Mouse (Mus musculus): ENCODE results near the gene Cbfa2t2. TPM values are rescaled to one million over a fixed set of nuclear protein-coding genes. Genes with fewer than 3 reads are reported as not detected.

Cbfa2t2 gene
- total RNA-seq, 2 experiments from 2014 or later = 21.4 to 21.7 TPM

DNA sequence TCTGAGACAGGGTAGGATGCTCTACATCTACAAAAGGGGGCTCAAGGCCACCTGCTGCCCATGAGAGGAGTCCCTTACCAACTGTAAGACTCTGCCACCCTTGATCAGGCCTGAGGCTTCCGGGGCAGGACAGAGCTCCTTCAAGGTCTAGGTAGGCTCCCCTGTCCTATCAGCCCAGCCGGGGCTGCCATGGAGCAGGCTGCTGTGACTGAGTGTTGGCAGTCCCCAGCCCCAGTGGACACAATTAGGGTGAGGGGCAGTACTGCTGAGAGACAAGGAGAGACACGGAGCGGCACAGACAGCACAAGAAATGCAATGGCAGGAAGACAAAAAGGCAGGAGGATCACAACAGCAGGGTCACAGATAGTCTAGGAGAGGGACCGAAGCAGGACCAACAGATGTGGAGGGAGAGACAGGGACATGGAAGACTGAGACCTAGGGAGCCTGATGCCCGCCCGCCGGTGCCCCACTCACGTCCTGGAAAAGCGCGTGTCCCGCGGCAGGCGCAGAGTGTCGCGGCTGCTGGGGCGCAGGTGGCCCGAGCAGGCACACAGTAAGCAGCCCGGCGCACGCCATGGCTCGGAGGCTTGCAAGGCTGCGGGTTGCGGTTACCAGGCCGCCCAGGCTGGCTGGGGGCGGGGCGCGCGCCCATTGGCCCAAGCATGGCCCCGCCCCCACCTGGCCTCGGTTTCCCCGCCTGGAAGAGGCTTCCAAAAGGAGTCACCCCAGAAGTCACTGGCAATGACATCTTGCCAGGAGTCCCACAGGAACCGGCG, 122.2 kb downstream of the Cbfa2t2 start, which contains the start of gene Necab3:
TSS of gene Necab3 (minus strand) at position 627 of the 776 bp plus-strand sequence.
- intact Hi-C loops (cut with DNase I) = loop anchor here (5.0 kb wide), 1 partner anchor 49 kb away; no protein-coding TSS in a partner anchor
- DNase-seq = peak; percentile 40 to 45

DNA sequence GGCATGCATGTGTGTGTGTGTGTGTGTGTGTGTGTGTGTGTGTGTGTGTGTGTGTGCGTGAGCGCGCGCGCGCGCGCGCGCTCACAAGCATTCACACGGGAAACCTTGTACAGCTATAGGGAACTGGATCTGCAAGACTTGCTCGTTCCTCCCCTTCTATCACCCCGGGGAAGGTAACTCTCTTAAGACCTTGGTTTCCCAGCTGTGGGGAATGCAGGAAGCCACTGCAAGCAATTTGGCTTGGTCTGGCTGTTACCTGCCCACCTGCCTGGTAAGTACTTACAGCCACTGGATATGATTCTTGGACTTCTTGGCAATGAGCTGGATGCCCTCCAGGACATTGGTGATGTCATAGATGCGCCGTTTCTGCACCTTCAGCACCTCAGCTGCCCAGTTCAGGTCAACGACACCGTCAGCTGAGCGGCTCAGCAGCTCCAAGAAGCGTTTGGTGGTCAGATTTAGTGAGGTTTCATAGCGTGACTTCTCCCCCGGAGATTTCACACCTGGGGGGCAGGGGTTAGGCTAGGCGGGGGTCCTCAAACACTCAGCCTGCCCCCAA, 127.4 kb downstream of the Cbfa2t2 start:
- intact Hi-C loops (cut with DNase I) = no loop called here
- no peak for DNase-seq

DNA sequence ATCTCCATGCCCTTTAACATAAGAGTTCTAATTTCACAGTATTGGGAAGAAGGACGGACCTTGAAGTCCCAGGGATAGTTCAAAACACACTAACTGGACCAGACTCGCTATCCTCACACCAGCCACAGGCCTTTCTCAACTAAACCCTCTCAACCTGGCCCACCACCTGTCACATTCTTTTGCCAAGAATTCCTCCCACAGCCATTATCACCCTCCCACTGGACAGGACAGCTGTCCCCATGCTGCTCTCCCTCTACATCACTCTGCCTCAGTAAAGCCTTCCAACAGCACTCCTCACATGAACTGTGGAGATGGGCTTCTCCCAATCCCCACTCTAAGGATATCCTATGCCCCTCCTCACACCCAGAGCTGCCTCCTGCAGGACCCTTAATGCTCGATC, 129.3 kb downstream of the Cbfa2t2 start:
- intact Hi-C loops (cut with DNase I) = no loop called here
- no peak for DNase-seq

DNA sequence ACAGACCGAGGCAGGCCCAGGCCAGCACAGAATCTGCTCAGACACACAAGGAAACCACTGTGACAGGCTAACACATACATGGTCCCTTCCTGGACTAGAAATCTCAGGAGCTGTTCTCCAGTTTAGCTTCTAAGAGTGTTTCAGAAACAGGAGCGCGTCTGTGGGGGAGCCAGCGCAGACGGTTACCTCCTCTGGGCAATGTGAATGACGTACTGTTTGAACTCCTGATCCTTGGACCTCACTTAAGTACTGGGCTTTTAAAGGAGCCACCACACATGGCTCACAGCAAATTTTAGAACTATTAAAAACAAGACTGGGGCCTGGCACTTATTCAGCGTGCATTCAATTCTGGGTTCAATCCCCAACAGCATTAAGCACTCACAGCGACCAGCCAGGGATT, 130.4 kb downstream of the Cbfa2t2 start:
- DNase-seq = no peak
- intact Hi-C loops (cut with DNase I) = no loop called here

DNA sequence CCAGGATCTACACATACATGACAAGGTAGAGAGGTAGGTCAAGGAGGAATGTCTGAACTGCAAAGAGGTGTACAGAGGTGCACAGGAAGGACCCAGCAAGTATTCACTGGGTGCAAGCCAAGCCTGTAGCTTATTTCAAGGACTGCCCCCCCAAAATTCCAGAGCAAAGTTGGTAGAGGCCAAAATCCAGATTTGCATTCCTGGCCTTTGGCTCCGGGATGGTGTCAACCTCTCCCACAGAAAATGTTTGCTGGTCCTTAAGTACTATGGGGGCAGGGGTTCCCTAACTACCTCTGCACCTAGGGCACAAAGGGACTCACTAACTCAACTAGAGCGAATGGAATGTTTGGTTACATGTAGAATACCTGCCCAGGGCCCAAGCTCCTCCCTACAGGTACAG, 131.5 kb downstream of the Cbfa2t2 start:
- intact Hi-C loops (cut with DNase I) = loop anchor here (2.0 kb wide), 1 partner anchor 45 kb away; the partner anchor contains the start of genes 4930519P11Rik and Zfp341
- DNase-seq = no peak

DNA sequence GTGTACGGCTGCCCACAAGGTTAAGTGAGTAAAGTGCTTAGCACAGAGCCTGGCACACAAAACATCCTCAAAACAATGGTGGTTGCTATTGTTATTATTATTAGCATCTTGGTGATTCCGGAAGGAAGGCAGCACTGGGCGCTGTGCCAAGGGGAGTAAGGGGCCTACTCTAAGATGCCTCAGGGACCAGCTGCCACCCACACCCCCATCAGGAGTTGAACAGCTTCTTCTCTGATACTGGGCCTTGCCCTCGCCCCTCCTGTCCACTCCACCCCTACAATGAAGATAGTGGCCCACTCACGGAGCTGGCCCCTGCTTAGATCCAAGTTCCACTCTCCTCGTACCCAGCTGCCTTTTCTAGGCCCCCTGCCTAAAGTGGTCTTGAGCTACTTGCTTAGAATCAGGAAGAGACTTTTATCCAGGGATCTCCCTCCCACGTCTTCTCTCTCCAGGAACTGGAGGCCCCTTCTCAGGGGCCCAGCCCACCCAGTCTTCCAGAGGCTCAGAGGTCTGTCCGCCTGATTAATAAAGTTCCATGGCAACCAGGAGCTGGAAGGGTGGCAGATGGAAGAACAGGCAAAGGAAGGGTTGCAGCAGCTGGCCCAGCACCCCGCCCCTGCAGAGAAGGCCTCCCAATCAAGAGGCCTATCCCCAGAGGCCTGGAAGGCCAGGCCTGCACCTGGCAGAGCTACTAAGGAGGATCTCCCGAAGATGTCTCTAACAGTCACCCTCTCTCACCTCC, 132.2 kb downstream of the Cbfa2t2 start:
- intact Hi-C loops (cut with DNase I) = loop anchor here (2.0 kb wide), 1 partner anchor 44 kb away; the partner anchor contains the start of genes 4930519P11Rik and Zfp341
- peak; percentile 39 to 50 for DNase-seq

DNA sequence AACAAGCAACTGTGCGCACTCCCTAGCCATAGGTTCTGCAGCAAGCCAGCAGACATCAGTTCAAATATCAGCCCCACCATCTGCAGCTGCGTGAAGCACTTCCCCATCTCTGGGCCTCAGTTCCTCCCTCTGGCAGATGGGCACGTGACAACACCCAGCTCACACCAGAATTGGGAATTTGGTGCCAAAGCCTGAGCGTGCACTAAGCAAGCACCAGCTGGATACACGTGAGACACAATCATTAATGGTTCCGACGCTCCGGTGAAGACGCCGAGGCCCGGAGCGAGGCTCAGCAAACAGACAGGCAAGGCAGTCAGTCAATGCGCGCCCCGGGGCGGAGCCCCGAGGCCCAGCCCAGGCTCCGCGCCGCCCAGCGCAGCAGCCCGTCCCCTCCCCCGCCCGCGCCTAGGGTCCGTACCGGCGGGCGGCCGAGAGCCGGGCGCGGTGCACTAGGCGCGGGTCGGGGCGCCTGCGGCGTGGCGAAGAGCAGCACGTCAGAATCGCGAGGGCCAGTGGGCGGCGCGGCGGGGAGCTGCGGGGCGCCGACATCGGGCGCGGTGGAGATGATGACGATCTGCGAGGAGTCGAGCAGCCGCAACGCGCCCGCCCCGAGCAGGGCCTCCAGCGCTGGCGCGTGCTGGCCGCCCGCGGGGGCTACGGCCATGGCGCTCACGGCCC, 132.9 kb downstream of the Cbfa2t2 start:
- intact Hi-C loops (cut with DNase I) = loop anchor here (2.0 kb wide), 1 partner anchor 44 kb away; the partner anchor contains the start of genes 4930519P11Rik and Zfp341

DNA sequence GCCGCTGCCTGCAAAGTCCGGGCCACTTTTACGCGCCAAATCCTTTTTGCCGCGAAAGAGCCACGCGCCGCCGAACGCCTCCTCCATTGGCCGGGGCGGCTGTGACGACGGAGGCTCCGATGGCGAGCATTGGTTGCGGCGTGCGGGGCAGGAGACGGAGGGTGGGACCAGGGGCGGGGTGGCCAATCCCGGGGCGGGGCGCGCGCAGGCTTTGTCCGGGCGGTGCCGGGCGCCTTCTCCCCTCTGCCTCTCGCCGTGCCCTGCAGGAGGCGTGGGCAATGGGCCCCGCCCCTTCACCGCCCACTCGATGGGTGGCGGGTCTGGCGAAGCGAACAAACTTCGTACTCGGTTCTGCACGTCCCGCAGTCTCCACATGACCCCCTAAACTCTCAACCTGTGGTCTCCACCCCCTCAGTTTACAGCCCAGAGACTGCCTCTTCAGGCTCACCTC, 133.6 kb downstream of the Cbfa2t2 start, which contains the start of gene E2f1:
TSS of gene E2f1 (minus strand) at position 57 of the 451 bp plus-strand sequence.
- DNase-seq = peak; percentile 96
- intact Hi-C loops (cut with DNase I) = loop anchor here (2.0 kb wide), 1 partner anchor 43 kb away; the partner anchor contains the start of genes 4930519P11Rik and Zfp341

More for the DNA sequence above, 132.9 kb downstream of the Cbfa2t2 start:
- peak; percentile 69 to 74 for DNase-seq

DNA sequence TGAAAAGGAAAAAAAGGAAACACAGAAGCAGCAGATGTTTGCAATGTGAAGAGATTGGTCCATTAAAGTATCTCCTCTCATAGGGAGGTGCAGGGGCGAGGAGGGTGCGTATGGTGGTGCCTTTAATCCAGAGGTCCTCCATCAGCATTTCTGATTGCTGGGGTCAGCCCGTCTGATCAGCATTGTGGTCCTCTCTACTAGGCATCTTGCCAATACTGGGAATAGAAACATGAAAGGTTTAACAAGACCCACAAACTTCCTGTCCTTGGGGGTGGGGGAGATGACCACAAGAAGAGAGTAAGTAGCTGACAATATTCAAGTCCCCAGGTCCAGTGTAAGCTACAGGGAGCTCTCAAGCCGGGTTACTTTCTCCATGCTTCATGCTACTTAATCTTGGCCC, 134.4 kb downstream of the Cbfa2t2 start:
- intact Hi-C loops (cut with DNase I) = no loop called here

DNA sequence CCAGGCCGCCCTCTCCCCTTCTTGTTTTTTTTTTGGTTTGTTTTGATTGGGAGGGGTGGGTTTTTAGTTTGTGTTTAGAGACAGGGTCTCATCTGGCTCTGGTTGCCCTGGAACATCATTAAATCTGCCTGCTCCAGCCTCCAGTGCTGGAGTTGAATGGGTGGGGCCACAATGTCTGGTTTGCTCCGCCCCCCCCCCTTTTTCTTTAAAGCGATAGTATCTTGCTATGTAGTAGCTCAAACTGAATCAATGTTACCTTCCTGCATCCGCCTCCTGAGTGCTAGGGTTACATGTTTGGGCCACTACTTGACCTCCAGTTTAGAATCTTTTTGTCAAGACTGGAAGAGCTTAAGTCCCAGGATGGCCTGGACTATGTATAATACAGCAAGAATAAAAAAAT, 135.0 kb downstream of the Cbfa2t2 start:
- intact Hi-C loops (cut with DNase I) = no loop called here

More for the DNA sequence above, 134.4 kb downstream of the Cbfa2t2 start:
- DNase-seq = no peak

DNA sequence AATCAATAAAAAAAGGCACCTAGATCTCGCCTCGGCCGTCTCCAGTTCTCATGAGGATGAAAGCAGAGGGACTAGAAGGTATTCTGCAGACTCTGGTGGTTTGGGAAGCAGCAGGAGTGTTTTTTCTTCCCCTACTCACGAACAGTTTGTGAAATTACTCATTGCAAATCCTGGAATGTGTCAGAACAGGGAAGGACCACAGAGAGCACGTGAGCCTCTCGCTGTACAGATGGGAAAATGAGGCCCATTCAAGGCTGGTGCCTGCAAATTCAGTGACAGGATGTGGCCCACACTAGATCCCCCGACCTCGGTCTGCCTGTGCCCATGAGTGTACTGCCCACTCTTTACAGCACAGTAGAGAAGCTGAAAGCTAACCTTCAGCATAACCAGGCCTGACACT, 135.7 kb downstream of the Cbfa2t2 start:
- intact Hi-C loops (cut with DNase I) = no loop called here

More for the DNA sequence above, 135.0 kb downstream of the Cbfa2t2 start:
- DNase-seq = no peak

DNA sequence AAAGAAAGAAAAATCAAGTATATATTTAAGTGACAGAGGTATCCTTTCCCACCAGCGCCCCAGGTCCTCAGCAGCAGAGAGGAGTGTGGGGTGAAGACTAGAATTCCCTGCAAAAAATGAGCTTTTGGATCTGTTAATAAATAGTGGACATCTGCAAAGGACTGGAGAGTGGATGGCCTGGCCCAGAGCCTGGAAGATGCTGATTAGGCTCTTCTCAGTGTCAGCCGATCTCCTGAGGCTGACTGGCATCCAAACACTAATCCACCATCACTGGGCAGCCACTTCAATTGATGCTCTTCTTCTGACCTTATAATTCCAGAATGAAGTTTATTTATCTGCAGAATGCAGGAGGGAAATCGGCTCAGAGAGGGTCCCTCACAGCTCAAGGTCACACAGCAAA, 136.7 kb downstream of the Cbfa2t2 start:
- intact Hi-C loops (cut with DNase I) = no loop called here
- no peak for DNase-seq

More for the DNA sequence above, 135.7 kb downstream of the Cbfa2t2 start:
- no peak for DNase-seq

DNA sequence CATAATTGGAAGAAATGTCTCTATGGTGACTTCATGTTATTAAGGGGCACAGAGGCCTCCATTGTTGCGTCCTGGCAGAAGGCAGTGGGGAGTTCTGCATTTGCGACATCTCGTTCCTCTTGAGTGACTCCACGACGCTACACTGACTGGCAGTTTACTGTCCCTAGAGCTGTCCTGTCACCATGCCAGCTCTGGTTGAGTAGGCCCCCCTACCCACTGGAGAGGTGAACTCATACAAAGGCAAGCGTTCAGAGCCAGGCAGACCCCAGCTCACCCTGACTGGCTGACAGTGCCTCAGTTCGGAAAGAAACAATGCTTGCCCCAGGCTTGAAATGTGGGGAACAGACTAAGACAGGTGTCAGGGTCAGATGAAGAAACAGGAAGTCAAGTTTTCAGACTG, 138.0 kb downstream of the Cbfa2t2 start:
- no peak for DNase-seq
- intact Hi-C loops (cut with DNase I) = no loop called here

DNA sequence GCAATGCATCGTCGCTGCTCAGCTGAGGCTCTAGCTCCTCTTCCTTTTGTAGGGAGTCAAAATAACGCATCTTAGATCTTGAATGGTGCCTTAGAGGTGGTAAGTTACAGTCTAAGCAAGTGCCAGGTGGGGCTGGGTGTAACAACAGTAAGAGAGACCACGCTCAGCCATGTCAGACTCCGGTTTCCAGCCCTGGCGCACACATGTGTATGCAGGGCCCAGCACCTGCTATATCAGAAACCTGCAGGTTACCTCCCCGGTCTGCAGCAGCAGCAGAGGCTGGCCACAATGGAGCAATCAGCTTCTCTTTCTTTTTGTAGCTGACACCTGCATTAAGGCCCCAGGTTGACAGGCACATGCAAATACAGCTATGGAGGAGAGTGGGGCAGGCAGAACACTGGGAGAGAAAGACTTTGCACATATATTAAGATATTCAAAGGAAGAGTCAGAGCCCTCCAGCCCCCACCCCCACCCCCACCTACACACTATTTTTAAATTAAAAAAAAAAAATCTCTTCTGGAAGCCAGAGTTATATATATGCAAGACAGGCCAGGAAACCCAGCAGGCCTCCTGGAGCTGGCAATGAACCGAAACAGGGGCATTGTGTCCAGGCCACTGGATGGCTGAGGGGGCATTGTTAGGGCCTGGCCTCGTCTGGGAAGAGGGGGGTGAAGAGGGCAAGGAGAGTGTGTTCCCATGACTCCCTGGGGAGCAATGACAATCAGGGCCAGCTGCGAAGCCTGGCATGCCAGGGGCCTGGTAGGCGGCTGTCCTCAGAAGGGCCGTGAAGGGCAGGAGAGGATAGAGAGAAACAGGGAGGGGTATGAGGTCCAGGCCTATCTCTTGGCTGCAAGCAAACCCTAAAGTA, 140.8 kb downstream of the Cbfa2t2 start:
- DNase-seq = no peak
- intact Hi-C loops (cut with DNase I) = no loop called here

DNA sequence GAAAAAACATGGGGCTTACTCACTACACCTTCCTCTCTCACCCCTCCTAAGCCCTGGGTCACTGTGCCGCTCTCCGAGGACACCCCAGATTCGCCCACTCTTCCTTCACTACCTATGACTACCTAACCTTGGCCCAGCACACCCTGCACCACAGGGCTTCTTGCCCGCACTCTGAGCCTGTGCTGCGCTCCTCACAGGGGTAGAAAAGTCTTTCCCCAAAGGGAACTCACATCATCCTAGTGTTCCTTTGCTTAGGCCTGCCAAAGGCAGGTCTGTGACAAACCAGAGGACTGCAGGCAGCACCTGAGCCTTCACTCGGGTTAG, 141.4 kb downstream of the Cbfa2t2 start:
- no peak for DNase-seq
- intact Hi-C loops (cut with DNase I) = no loop called here

DNA sequence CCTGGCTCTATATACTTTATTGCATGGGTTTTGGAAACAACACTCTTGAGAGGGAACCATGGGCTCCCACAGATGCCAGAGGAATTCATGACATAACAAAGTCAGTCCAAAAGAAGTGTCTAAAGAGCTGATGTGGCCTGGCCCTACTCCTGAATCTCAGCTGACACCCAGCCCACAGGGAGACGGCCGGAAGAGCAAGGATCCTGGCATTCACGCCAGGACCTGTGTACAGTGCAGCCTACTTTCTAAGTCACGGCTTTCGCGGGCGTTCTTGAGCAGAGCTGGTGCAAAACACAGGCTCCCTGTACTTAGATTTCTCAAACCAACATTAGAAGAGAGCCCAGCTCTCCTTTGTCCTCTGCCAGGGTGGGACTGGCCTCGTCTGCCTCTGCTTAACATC, 144.3 kb downstream of the Cbfa2t2 start:
- DNase-seq = peak; percentile 36 to 65
- intact Hi-C loops (cut with DNase I) = no loop called here

DNA sequence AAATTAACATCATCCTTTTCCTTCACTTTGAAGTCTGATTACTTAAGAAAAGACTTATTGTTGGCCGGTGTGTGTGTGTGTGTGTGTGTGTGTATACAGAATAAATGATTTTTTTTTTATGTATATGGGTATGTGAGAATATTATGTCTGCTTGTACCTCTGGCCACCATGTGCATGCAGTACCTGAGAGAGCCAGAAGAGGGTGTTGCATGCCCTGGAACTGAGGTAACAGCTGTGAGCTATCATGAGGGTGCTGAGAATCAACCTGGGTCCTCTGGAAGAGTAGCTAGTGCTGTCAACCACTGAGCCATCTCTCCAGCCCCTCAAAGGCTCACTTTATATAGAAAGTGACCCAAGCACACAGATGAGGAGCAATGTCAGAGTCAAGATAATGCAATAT, 145.1 kb downstream of the Cbfa2t2 start:
- intact Hi-C loops (cut with DNase I) = no loop called here
- DNase-seq = no peak

DNA sequence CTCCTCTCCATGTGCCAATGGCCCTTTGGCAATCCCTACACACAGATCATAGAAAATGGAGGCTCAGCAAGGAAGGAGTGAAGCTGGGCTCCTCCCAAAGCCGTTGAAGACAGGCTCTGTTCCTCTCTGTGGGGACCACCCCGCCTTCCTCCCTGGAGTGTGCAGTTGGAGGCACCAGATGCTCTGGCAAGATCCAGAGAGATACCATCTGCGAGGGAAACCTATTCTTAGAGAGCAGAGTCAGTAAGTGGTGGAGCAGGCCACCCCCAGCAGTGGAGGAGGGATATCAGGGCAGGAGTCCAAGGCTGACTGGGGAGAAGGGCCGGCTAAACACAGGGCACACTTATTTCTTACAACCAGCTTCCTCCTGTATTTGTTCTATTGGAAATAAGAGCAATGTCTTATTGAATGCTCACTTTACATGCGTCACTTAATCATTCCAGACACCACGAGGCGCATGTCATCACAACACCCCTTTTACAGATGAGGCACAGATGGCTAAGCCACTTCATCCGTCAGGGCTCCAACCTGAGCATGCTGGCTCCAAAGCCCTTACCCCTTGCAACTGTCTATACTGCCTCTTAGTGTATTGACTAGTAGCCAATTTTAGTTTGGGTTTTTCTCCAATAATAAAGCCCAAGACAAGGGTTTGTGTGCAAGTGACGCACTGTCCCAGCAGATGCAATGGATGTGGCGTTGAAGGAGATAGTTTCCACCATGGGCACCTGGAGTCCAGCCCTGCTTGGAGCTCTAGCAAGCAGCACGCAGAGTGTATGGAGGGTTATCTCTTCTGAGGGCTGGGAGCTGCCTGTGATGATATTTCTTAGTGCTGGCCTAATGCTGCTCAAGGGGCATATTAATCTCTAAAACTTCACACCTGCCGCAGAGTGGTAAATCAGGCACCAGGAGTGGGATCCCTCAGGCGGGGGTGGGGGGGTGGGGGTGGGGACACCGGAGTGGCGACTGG, 147.9 kb downstream of the Cbfa2t2 start:
- DNase-seq = no peak
- intact Hi-C loops (cut with DNase I) = no loop called here
